Mouse (Mus musculus): ENCODE results near the gene Mllt11. TPM values are rescaled to one million over a fixed set of nuclear protein-coding genes. Genes with fewer than 3 reads are reported as not detected.

Gene Mllt11
- polyA plus RNA-seq, 1 experiment from 2014 or later, result 444 TPM

DNA sequence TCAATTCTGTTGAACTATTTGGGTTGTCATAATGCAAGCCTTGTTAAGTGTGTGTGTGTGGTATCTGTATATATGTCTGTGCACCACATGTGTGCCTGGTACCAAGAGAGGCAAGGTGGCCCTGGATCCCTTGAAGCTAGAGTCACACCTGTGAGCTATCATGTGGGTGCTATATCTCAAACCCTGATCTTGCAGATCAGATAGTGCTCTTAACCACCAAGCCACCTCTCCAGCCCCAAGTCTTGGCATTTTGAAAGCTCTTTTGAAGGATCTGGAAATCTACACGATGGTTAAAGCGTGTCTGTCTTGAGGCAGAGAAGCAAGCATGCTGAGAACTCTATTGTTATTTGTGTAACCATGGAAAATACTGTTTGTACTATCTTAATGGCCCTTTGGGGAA is 21.4 kb downstream of the Mllt11 start:
- Histone ChIP-seq H3K4me3 (ENCODE audit: low read depth, low read length) (no peak overlapping the region), H3K9ac (ENCODE audit: low read length) (no peak overlapping the region), H3K4me1 (ENCODE audit: control insufficient read depth, insufficient read depth, low read length) (no peaks in the 10 kb centered on the region), H3K9me3 (replicated peaks; ENCODE audit: control insufficient read depth, low read length) (no peaks in the 10 kb centered on the region), H3K27ac (ENCODE audit: low read depth, low read length) (no peak overlapping the region), H3K27me3 (replicated peaks; ENCODE audit: control insufficient read depth, insufficient read depth, low read length) (no peaks in the 10 kb centered on the region), H3K36me3 (ENCODE audit: control insufficient read depth, insufficient read depth, low read length) (peaks cover 25% of the 10 kb centered on the region), H3K4me2 (ENCODE audit: low read length) (no peak overlapping the region)
- ATAC-seq (no peak), DNase-seq (ENCODE audit: low spot score) (no peak)
- WGBS, result 81% methylated on average over 2 of the region's 2 CpGs

- no peak for ATAC-seq
Measured at GRCm38 (mm10) chr3:95208286-95208685, 23.7 kb downstream of the Mllt11 start.

GRCm38 (mm10) chr3:95203880-95204279 is 28.1 kb downstream of the Mllt11 start:
- ATAC-seq, result no peak
- Histone ChIP-seq H3K9me3 (replicated peaks; ENCODE audit: control insufficient read depth, low read length) (no peaks in the 10 kb centered on the region), H3K4me3 (ENCODE audit: low read depth, low read length) (no peak overlapping the region), H3K4me1 (ENCODE audit: control insufficient read depth, insufficient read depth, low read length) (no peaks in the 10 kb centered on the region), H3K4me2 (ENCODE audit: low read length) (no peak overlapping the region), H3K36me3 (ENCODE audit: control insufficient read depth, insufficient read depth, low read length) (peaks cover 74% of the 10 kb centered on the region), H3K27me3 (replicated peaks; ENCODE audit: control insufficient read depth, insufficient read depth, low read length) (no peaks in the 10 kb centered on the region), H3K27ac (ENCODE audit: low read depth, low read length) (no peak overlapping the region), H3K9ac (ENCODE audit: low read length) (no peak overlapping the region)
- 91% methylated on average over 6 of the region's 6 CpGs for WGBS
- DNase-seq (ENCODE audit: low spot score), result no peak

More at GRCm38 (mm10) chr3:95208286-95208685, 23.7 kb downstream of the Mllt11 start:
- DNase-seq (ENCODE audit: low spot score), result no peak
- Histone ChIP-seq H3K9me3 (replicated peaks; ENCODE audit: control insufficient read depth, low read length) (no peaks in the 10 kb centered on the region), H3K27ac (ENCODE audit: low read depth, low read length) (no peak overlapping the region), H3K27me3 (replicated peaks; ENCODE audit: control insufficient read depth, insufficient read depth, low read length) (no peaks in the 10 kb centered on the region), H3K4me3 (ENCODE audit: low read depth, low read length) (no peak overlapping the region), H3K4me1 (ENCODE audit: control insufficient read depth, insufficient read depth, low read length) (no peaks in the 10 kb centered on the region), H3K4me2 (ENCODE audit: low read length) (no peak overlapping the region), H3K9ac (ENCODE audit: low read length) (no peak overlapping the region), H3K36me3 (ENCODE audit: control insufficient read depth, insufficient read depth, low read length) (peaks cover 39% of the 10 kb centered on the region)
- WGBS, result 89% methylated on average over 4 of the region's 4 CpGs

DNA sequence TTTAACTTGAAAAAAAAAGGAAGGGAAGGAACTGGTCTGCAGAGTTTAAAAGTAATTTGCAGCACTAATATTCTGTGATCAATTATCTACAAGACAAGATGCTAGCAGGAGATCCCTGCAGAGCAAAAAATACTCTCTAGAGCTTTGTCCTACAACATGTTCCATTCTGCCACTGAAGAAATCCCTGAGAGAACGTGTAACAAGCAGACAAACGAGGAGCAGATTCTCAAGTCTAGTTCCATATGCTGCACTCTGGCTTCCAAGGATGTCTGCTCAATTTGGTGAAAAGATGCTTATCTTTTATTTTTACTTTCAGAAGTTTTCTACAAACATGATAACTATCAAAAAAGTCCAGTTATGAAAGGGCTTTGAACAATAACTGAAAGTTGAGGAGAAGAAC is 31.4 kb downstream of the Mllt11 start:
- H3K4me2 ChIP-seq (ENCODE audit: low read length), result no peak overlapping the region
- H3K9me3 ChIP-seq (replicated peaks; ENCODE audit: control insufficient read depth, low read length), result no peaks in the 10 kb centered on the region
- H3K4me3 ChIP-seq (ENCODE audit: low read depth, low read length), result no peak overlapping the region
- peaks cover 82% of the 10 kb centered on the region for H3K36me3 ChIP-seq (ENCODE audit: control insufficient read depth, insufficient read depth, low read length)
- no peaks in the 10 kb centered on the region for H3K27me3 ChIP-seq (replicated peaks; ENCODE audit: control insufficient read depth, insufficient read depth, low read length)
- H3K27ac ChIP-seq (ENCODE audit: low read depth, low read length), result no peak overlapping the region
- no peak for DNase-seq (ENCODE audit: low spot score)
- H3K4me1 ChIP-seq (ENCODE audit: control insufficient read depth, insufficient read depth, low read length), result no peaks in the 10 kb centered on the region
- no peak overlapping the region for H3K9ac ChIP-seq (ENCODE audit: low read length)
- WGBS, result 63% methylated on average over 2 of the region's 2 CpGs
- no peak for ATAC-seq

- peaks cover 84% of the 10 kb centered on the region for H3K36me3 ChIP-seq (ENCODE audit: control insufficient read depth, insufficient read depth, low read length)
- no peak overlapping the region for H3K9ac ChIP-seq (ENCODE audit: low read length)
- H3K9me3 ChIP-seq (replicated peaks; ENCODE audit: control insufficient read depth, low read length), result no peaks in the 10 kb centered on the region
- 75% methylated on average over 7 of the region's 7 CpGs for WGBS
- H3K4me2 ChIP-seq (ENCODE audit: low read length), result no peak overlapping the region
- no peak overlapping the region for H3K27ac ChIP-seq (ENCODE audit: low read depth, low read length)
- ATAC-seq, result no peak
- H3K27me3 ChIP-seq (replicated peaks; ENCODE audit: control insufficient read depth, insufficient read depth, low read length), result no peaks in the 10 kb centered on the region
- no peak for DNase-seq (ENCODE audit: low spot score)
- no peaks in the 10 kb centered on the region for H3K4me1 ChIP-seq (ENCODE audit: control insufficient read depth, insufficient read depth, low read length)
- no peak overlapping the region for H3K4me3 ChIP-seq (ENCODE audit: low read depth, low read length)
Measured at GRCm38 (mm10) chr3:95200132-95200531, 31.8 kb downstream of the Mllt11 start.

DNA sequence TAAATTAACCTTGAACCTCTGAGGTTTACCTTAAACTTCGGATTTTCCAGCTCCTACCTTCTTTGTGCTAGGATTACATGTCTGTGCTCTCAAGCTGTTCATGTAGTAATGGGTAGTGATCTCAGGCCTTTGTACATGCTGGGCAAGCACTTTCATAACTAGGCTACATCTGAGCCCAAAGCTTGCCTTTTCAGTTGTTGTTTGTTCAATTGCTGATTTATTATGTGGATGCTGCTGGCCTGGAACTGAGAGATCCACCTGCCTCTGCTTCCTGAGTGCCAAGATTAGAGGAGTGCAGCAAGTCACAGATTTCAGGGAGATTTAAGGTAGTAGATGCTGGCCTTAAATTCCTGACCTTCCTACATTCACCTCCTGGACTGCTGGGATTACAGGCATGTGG is 32.9 kb downstream of the Mllt11 start:
- WGBS, result 87% methylated on average over 1 of the region's 1 CpGs

DNA sequence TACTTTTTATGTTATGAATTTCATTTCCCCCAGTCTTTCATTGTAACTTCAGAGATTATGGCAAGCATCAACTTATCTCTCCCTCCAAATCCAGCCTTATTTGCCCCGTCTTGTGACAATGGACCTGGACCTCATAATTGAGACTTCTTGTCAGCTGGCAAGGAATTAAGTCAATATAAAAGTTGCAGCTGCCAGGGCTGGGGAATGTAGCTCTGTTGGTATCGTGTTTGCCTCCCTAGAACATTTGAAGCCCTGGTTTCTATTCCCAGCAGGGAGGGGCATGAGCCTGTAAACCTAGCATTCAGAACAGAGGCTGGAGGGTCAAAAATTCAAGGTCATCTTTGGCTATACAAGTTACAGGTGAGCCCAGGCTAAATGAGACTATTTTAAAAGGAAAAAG is 36.2 kb downstream of the Mllt11 start:
- no peak overlapping the region for H3K4me2 ChIP-seq (ENCODE audit: low read length)
- H3K4me1 ChIP-seq (ENCODE audit: control insufficient read depth, insufficient read depth, low read length), result no peaks in the 10 kb centered on the region
- H3K36me3 ChIP-seq (ENCODE audit: control insufficient read depth, insufficient read depth, low read length), result peaks cover 62% of the 10 kb centered on the region

More for the DNA sequence above, 32.9 kb downstream of the Mllt11 start:
- Histone ChIP-seq H3K9me3 (replicated peaks; ENCODE audit: control insufficient read depth, low read length) (no peaks in the 10 kb centered on the region), H3K4me3 (ENCODE audit: low read depth, low read length) (no peak overlapping the region), H3K27ac (ENCODE audit: low read depth, low read length) (no peak overlapping the region), H3K4me2 (ENCODE audit: low read length) (no peak overlapping the region), H3K36me3 (ENCODE audit: control insufficient read depth, insufficient read depth, low read length) (peaks cover 85% of the 10 kb centered on the region), H3K27me3 (replicated peaks; ENCODE audit: control insufficient read depth, insufficient read depth, low read length) (no peaks in the 10 kb centered on the region), H3K4me1 (ENCODE audit: control insufficient read depth, insufficient read depth, low read length) (no peaks in the 10 kb centered on the region), H3K9ac (ENCODE audit: low read length) (no peak overlapping the region)
- DNase-seq (ENCODE audit: low spot score), result no peak
- ATAC-seq, result no peak

GRCm38 (mm10) chr3:95194721-95195135 is 37.2 kb downstream of the Mllt11 start:
- no peaks in the 10 kb centered on the region for H3K4me1 ChIP-seq (ENCODE audit: control insufficient read depth, insufficient read depth, low read length)
- H3K9ac ChIP-seq (ENCODE audit: low read length), result no peak overlapping the region
- peaks cover 62% of the 10 kb centered on the region for H3K36me3 ChIP-seq (ENCODE audit: control insufficient read depth, insufficient read depth, low read length)
- H3K4me2 ChIP-seq (ENCODE audit: low read length), result no peak overlapping the region
- no peaks in the 10 kb centered on the region for H3K27me3 ChIP-seq (replicated peaks; ENCODE audit: control insufficient read depth, insufficient read depth, low read length)
- H3K4me3 ChIP-seq (ENCODE audit: low read depth, low read length), result no peak overlapping the region
- DNase-seq (ENCODE audit: low spot score), result no peak
- no peak for ATAC-seq
- WGBS, result 76% methylated on average over 6 of the region's 6 CpGs
- no peak overlapping the region for H3K27ac ChIP-seq (ENCODE audit: low read depth, low read length)
- H3K9me3 ChIP-seq (replicated peaks; ENCODE audit: control insufficient read depth, low read length), result no peaks in the 10 kb centered on the region

More for the DNA sequence above, 36.2 kb downstream of the Mllt11 start:
- H3K27ac ChIP-seq (ENCODE audit: low read depth, low read length), result no peak overlapping the region
- H3K4me3 ChIP-seq (ENCODE audit: low read depth, low read length), result no peak overlapping the region
- no peak overlapping the region for H3K9ac ChIP-seq (ENCODE audit: low read length)
- no peak for ATAC-seq
- DNase-seq (ENCODE audit: low spot score), result no peak
- no peaks in the 10 kb centered on the region for H3K27me3 ChIP-seq (replicated peaks; ENCODE audit: control insufficient read depth, insufficient read depth, low read length)
- no peaks in the 10 kb centered on the region for H3K9me3 ChIP-seq (replicated peaks; ENCODE audit: control insufficient read depth, low read length)
- WGBS, result 85% methylated on average over 2 of the region's 2 CpGs

DNA sequence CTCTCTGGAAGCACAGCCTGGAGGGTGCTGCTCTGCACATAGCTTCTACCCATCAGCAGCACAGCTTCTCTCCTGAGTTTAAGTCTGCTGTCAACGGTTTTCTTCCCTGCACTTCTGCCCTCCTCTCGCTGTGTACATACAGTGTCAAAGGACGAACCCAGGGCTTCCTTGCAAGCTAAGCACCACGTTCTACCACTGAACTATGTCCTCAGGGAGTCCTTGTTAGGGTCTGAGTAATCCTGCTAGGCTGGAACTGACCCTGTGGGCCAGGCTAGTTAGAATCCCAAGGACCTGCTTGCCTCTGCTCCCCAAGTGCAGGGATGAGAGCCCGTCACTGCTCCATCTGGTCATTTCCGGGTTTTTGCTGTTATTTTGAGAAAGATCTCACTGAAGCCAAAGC is 45.1 kb downstream of the Mllt11 start:
- Histone ChIP-seq H3K9me3 (replicated peaks; ENCODE audit: control insufficient read depth, low read length) (no peaks in the 10 kb centered on the region), H3K27ac (ENCODE audit: low read depth, low read length) (no peak overlapping the region), H3K4me1 (ENCODE audit: control insufficient read depth, insufficient read depth, low read length) (no peaks in the 10 kb centered on the region), H3K36me3 (ENCODE audit: control insufficient read depth, insufficient read depth, low read length) (peaks cover 70% of the 10 kb centered on the region), H3K9ac (ENCODE audit: low read length) (no peak overlapping the region), H3K27me3 (replicated peaks; ENCODE audit: control insufficient read depth, insufficient read depth, low read length) (no peaks in the 10 kb centered on the region), H3K4me3 (ENCODE audit: low read depth, low read length) (no peak overlapping the region), H3K4me2 (ENCODE audit: low read length) (no peak overlapping the region)
- WGBS, result 88% methylated on average over 6 of the region's 6 CpGs
- no peak for ATAC-seq
- no peak for DNase-seq (ENCODE audit: low spot score)
